Mouse (Mus musculus) kidney, embryonic 16.5 days (tissue): Measurements from ENCODE around the gene Phf11c. TPM values are rescaled to one million over a fixed set of nuclear protein-coding genes. Genes with fewer than 3 reads are reported as not detected.

Experiments
- ATAC-seq: fragments of 200-750 bp; cut with Nextera tagmentation; 2 replicates; pipeline ENCODE4 v1.8.0; 2017; ENCODE audit warnings: moderate TSS enrichment; ENCODE audit not compliant: low FRiP score, low TSS enrichment
- H3K27ac ChIP-seq: fragments of 300-500 bp; sonication (generic); 2 replicates; pipeline ENCODE4 v1.5.1; 2014; ENCODE audit warnings: low read length
- H3K27me3 ChIP-seq: fragments of 300-500 bp; sonication (generic); 2 replicates; pipeline ENCODE4 v1.6.1; 2014; ENCODE audit warnings: low read length, control low read depth, mixed read lengths; ENCODE audit not compliant: insufficient read depth
- H3K36me3 ChIP-seq: fragments of 300-500 bp; sonication (generic); 2 replicates; pipeline ENCODE4 v1.6.1; 2014; ENCODE audit warnings: low read length, control low read depth, mixed read lengths; ENCODE audit not compliant: insufficient read depth
- H3K4me1 ChIP-seq: fragments of 300-500 bp; sonication (generic); 2 replicates; pipeline ENCODE4 v1.6.1; 2014; ENCODE audit warnings: low read length, control low read depth, mixed read lengths; ENCODE audit not compliant: insufficient read depth
- H3K4me2 ChIP-seq: fragments of 300-500 bp; sonication (generic); replicated peaks from 2 replicates; pipeline ENCODE4 v1.6.1; 2014; ENCODE audit warnings: low read depth, low read length
- H3K4me3 ChIP-seq: fragments of 300-500 bp; sonication (generic); 2 replicates; pipeline ENCODE4 v1.5.1; 2014; ENCODE audit warnings: mild to moderate bottlenecking, low read length
- H3K9ac ChIP-seq: fragments of 300-500 bp; sonication (generic); replicated peaks from 2 replicates; pipeline ENCODE4 v1.6.1; 2014; ENCODE audit warnings: low read length
- H3K9me3 ChIP-seq: fragments of 300-500 bp; sonication (generic); 2 replicates; pipeline ENCODE4 v1.6.1; 2016; ENCODE audit warnings: low read length, control low read depth
- WGBS: fragments of 180-500 bp; shearing (Covaris S2); extraction: QIAGEN DNeasy Blood & Tissue Kit; methylation state at CpG from one replicate; pipeline ENCODE4 v1.1.7; 2014; 5-methylcytosine and 5-hydroxymethylcytosine counted together
- polyA plus RNA-seq: library from polyadenylated mRNA; unstranded; fragments of >200 nt; fragmentation: Nextera tagmentation; extraction: Ambion mirVana; gene quantifications from 2 replicates; pipeline ENCODE4 v1.2.1, GENCODE M21; 2015

Gene Phf11c
- 0.50 and 0.74 TPM in 2 replicates for polyA plus RNA-seq

GRCm38 (mm10) chr14:59395281-59395680 is at the start of gene Phf11c:
TSS of gene Phf11c (minus strand) at chr14:59395381.
- Histone ChIP-seq H3K4me2 (no peak within 1 kb of the TSS), H3K27ac (no peak within 1 kb of the TSS), H3K27me3 (no peaks in the 10 kb centered on the region), H3K9me3 (no peaks in the 10 kb centered on the region), H3K4me1 (no peaks in the 10 kb centered on the region), H3K36me3 (no peaks in the 10 kb centered on the region), H3K4me3 (no peak within 1 kb of the TSS), H3K9ac (no peak within 1 kb of the TSS)
- no peak for ATAC-seq
- 87% methylated on average over 3 of the region's 3 CpGs for WGBS

GRCm38 (mm10) chr14:59441472-59441805 is 46.3 kb upstream of the Phf11c start:
- ATAC-seq, result 0 out of 2 replicates have a peak, but pooled peaks have one; percentile 1
- H3K9ac ChIP-seq, result peak overlapping the region; percentile 95
- H3K4me3 ChIP-seq, result peak overlapping the region; percentile 94
- H3K9me3 ChIP-seq, result no peaks in the 10 kb centered on the region
- peak overlapping the region; percentile 95 for H3K27ac ChIP-seq
- H3K27me3 ChIP-seq, result no peaks in the 10 kb centered on the region
- H3K4me2 ChIP-seq, result peak overlapping the region; percentile 85
- WGBS, result 8% methylated on average over 6 of the region's 6 CpGs
- H3K4me1 ChIP-seq, result peaks cover 12% of the 10 kb centered on the region; the same call in 1 of the 2 replicates
- H3K36me3 ChIP-seq, result no peaks in the 10 kb centered on the region

GRCm38 (mm10) chr14:59440558-59441471 is 45.6 kb upstream of the Phf11c start, which contains the start of the genes Setdb2 and Cab39l:
TSS of gene Setdb2 (minus strand) at chr14:59440884.
TSS of gene Cab39l (plus strand) at chr14:59440972.
- Histone ChIP-seq H3K27ac (peak within 1 kb of the TSS; percentile 95), H3K4me2 (peak within 1 kb of the TSS; percentile 85), H3K9ac (peak within 1 kb of the TSS; percentile 95), H3K27me3 (no peaks in the 10 kb centered on the region), H3K4me3 (peak within 1 kb of the TSS; percentile 94), H3K9me3 (no peaks in the 10 kb centered on the region), H3K36me3 (no peaks in the 10 kb centered on the region), H3K4me1 (peaks cover 12% of the 10 kb centered on the region; the same call in 1 of the 2 replicates)
- under 1% methylated on average over 66 of the region's 66 CpGs for WGBS
- ATAC-seq, result peak; percentile 99

- H3K4me2 ChIP-seq, result peak overlapping the region; percentile 85
- H3K27ac ChIP-seq, result 0 out of 2 replicates have a peak overlapping the region, but pooled peaks have one; percentile 71
- H3K27me3 ChIP-seq, result no peaks in the 10 kb centered on the region
- no peak for ATAC-seq
- peak overlapping the region; percentile 94 for H3K4me3 ChIP-seq
- H3K9ac ChIP-seq, result peak overlapping the region; percentile 95
- H3K36me3 ChIP-seq, result no peaks in the 10 kb centered on the region
- 17% methylated on average over 7 of the region's 7 CpGs for WGBS
- peaks cover 12% of the 10 kb centered on the region; the same call in 1 of the 2 replicates for H3K4me1 ChIP-seq
- no peaks in the 10 kb centered on the region for H3K9me3 ChIP-seq
These were observed 44.9 kb upstream of the Phf11c start for GRCm38 (mm10) chr14:59440039-59440438.

- H3K4me2 ChIP-seq, result no peak overlapping the region
- H3K9ac ChIP-seq, result no peak overlapping the region
- H3K4me3 ChIP-seq, result no peak overlapping the region
- peaks cover 12% of the 10 kb centered on the region; the same call in 1 of the 2 replicates for H3K4me1 ChIP-seq
- no peaks in the 10 kb centered on the region for H3K36me3 ChIP-seq
- 87% methylated on average over 2 of the region's 2 CpGs for WGBS
- H3K9me3 ChIP-seq, result no peaks in the 10 kb centered on the region
- H3K27ac ChIP-seq, result no peak overlapping the region
- H3K27me3 ChIP-seq, result no peaks in the 10 kb centered on the region
- no peak for ATAC-seq
These were observed 43.3 kb upstream of the Phf11c start for GRCm38 (mm10) chr14:59438505-59438904.

- Histone ChIP-seq H3K4me3 (no peak overlapping the region), H3K4me1 (peaks cover 12% of the 10 kb centered on the region; the same call in 1 of the 2 replicates), H3K9me3 (no peaks in the 10 kb centered on the region), H3K4me2 (no peak overlapping the region), H3K9ac (no peak overlapping the region), H3K27me3 (no peaks in the 10 kb centered on the region), H3K27ac (no peak overlapping the region), H3K36me3 (no peaks in the 10 kb centered on the region)
- WGBS, result 92% methylated on average over 3 of the region's 3 CpGs
- no peak for ATAC-seq
These were observed 42.2 kb upstream of the Phf11c start for GRCm38 (mm10) chr14:59437398-59437797.

- H3K4me1 ChIP-seq, result peaks cover 9% of the 10 kb centered on the region; the same call in 1 of the 2 replicates
- H3K27me3 ChIP-seq, result no peaks in the 10 kb centered on the region
- no peak overlapping the region for H3K4me2 ChIP-seq
- no peak overlapping the region for H3K4me3 ChIP-seq
- H3K36me3 ChIP-seq, result no peaks in the 10 kb centered on the region
- H3K9ac ChIP-seq, result no peak overlapping the region
- no peaks in the 10 kb centered on the region for H3K9me3 ChIP-seq
- ATAC-seq, result no peak
- no peak overlapping the region for H3K27ac ChIP-seq
These were observed 40.0 kb upstream of the Phf11c start for GRCm38 (mm10) chr14:59435206-59435605.

- Histone ChIP-seq H3K4me3 (no peak overlapping the region), H3K27ac (no peak overlapping the region), H3K4me1 (no peaks in the 10 kb centered on the region), H3K9me3 (no peaks in the 10 kb centered on the region), H3K9ac (no peak overlapping the region), H3K36me3 (no peaks in the 10 kb centered on the region), H3K27me3 (no peaks in the 10 kb centered on the region), H3K4me2 (no peak overlapping the region)
- 65% methylated on average over 2 of the region's 2 CpGs for WGBS
- ATAC-seq, result no peak
These were observed 38.7 kb upstream of the Phf11c start for GRCm38 (mm10) chr14:59433902-59434301.

- Histone ChIP-seq H3K9ac (no peak overlapping the region), H3K27me3 (no peaks in the 10 kb centered on the region), H3K36me3 (no peaks in the 10 kb centered on the region), H3K4me3 (no peak overlapping the region), H3K9me3 (no peaks in the 10 kb centered on the region), H3K4me2 (no peak overlapping the region), H3K27ac (no peak overlapping the region), H3K4me1 (no peaks in the 10 kb centered on the region)
- 79% methylated on average over 1 of the region's 1 CpGs for WGBS
- no peak for ATAC-seq
These were observed 35.4 kb upstream of the Phf11c start for GRCm38 (mm10) chr14:59430556-59430955.
